Mouse (Mus musculus): ENCODE measurements around the gene Zbed6. TPM values are rescaled to one million over a fixed set of nuclear protein-coding genes. Genes with fewer than 3 reads are reported as not detected.
A peak's percentile ranks its signal among the peaks of the same experiment; 100 is the strongest.
"Not testable (repeated sequence)": the region's sequence is repeated elsewhere in the genome, so short reads cannot be mapped to it uniquely, and the experiment has no call there.

Zbed6 gene
- total and polyA plus RNA-seq, 2 experiments, result 2.0 to 9.4 TPM

GRCm38 (mm10) chr1:133667721-133668120 lies 7.0 kb upstream of the Zbed6 start:
- H3K9ac ChIP-seq (ENCODE audit: low read depth, low read length), result no peak overlapping the region

GRCm38 (mm10) chr1:133665713-133666112 lies 5.0 kb upstream of the Zbed6 start:
- DNase-seq (ENCODE audit: extremely low read depth, low read depth, low spot score); H3K79me2 ChIP-seq (ENCODE audit: control insufficient read depth, insufficient read depth, low read length); H3K36me3 ChIP-seq (ENCODE audit: control insufficient read depth, insufficient read depth, low read length); H3K9ac ChIP-seq (ENCODE audit: low read depth, low read length); H3K27me3 ChIP-seq (ENCODE audit: control insufficient read depth, insufficient read depth, low read length): not testable (repeated sequence)
- WGBS, result 86% methylated on average over 7 of the region's 8 CpGs
- Histone ChIP-seq H3K4me3 (ENCODE audit: insufficient read depth, low read depth, low read length) (peak overlapping the region; percentile 9; the same call in 1 of the 2 replicates), H3K4me1 (ENCODE audit: control insufficient read depth, insufficient read depth, low read length) (peaks cover 10% of the 10 kb centered on the region), H3K27ac (replicated peaks; ENCODE audit: insufficient read depth, low read depth, low read length) (0 out of 2 replicates have a peak overlapping the region, but pooled peaks have one; percentile 34)

More at GRCm38 (mm10) chr1:133667721-133668120, 7.0 kb upstream of the Zbed6 start:
- no peak for DNase-seq (ENCODE audit: extremely low read depth, low read depth, low spot score)
- no peaks in the 10 kb centered on the region for H3K36me3 ChIP-seq (ENCODE audit: control insufficient read depth, insufficient read depth, low read length)
- H3K79me2 ChIP-seq (ENCODE audit: control insufficient read depth, insufficient read depth, low read length), result no peaks in the 10 kb centered on the region; the same call in 1 of the 2 replicates
- H3K4me1 ChIP-seq (ENCODE audit: control insufficient read depth, insufficient read depth, low read length), result peaks cover 10% of the 10 kb centered on the region
- no peaks in the 10 kb centered on the region for H3K27me3 ChIP-seq (ENCODE audit: control insufficient read depth, insufficient read depth, low read length)
- WGBS, result 95% methylated on average over 7 of the region's 7 CpGs
- no peak overlapping the region for H3K4me3 ChIP-seq (ENCODE audit: insufficient read depth, low read depth, low read length)
- TF ChIP-seq POLR2A (IDR thresholded peaks at IDR 0.05; ENCODE audit: extremely low read depth, insufficient read depth, low read length) (no peak), CTCF (IDR thresholded peaks at IDR 0.05; ENCODE audit: low read depth, low read length) (no peak)
- no peak overlapping the region for H3K27ac ChIP-seq (replicated peaks; ENCODE audit: insufficient read depth, low read depth, low read length)

- H3K36me3 ChIP-seq (ENCODE audit: control insufficient read depth, insufficient read depth, low read length), result peaks cover 2% of the 10 kb centered on the region; the same call in 1 of the 2 replicates
- no peaks in the 10 kb centered on the region for H3K27me3 ChIP-seq (ENCODE audit: control insufficient read depth, insufficient read depth, low read length)
- WGBS, result 33% methylated on average over 11 of the region's 11 CpGs
- peaks cover 10% of the 10 kb centered on the region for H3K4me1 ChIP-seq (ENCODE audit: control insufficient read depth, insufficient read depth, low read length)
- no peak for TF ChIP-seq CTCF (IDR thresholded peaks at IDR 0.05; ENCODE audit: low read depth, low read length)
- 0 out of 2 replicates have a peak, but pooled peaks have one; percentile 26 for TF ChIP-seq POLR2A (IDR thresholded peaks at IDR 0.05; ENCODE audit: extremely low read depth, insufficient read depth, low read length)
- peak overlapping the region; percentile 100 for H3K27ac ChIP-seq (replicated peaks; ENCODE audit: insufficient read depth, low read depth, low read length)
- peak overlapping the region; percentile 80 for H3K4me3 ChIP-seq (ENCODE audit: insufficient read depth, low read depth, low read length)
- peak overlapping the region; percentile 97 for H3K9ac ChIP-seq (ENCODE audit: low read depth, low read length)
- DNase-seq (ENCODE audit: extremely low read depth, low read depth, low spot score), result peak; percentile 85
- peaks cover 14% of the 10 kb centered on the region; the same call in 1 of the 2 replicates for H3K79me2 ChIP-seq (ENCODE audit: control insufficient read depth, insufficient read depth, low read length)
These were observed 3.7 kb upstream of the Zbed6 start for GRCm38 (mm10) chr1:133664203-133664970.

- no peak overlapping the region for H3K27ac ChIP-seq (replicated peaks; ENCODE audit: insufficient read depth, low read depth, low read length)
- no peak for DNase-seq (ENCODE audit: extremely low read depth, low read depth, low spot score)
- no peak overlapping the region for H3K4me3 ChIP-seq (ENCODE audit: insufficient read depth, low read depth, low read length)
- peaks cover 15% of the 10 kb centered on the region for H3K4me1 ChIP-seq (ENCODE audit: control insufficient read depth, insufficient read depth, low read length)
- 92% methylated on average over 4 of the region's 4 CpGs for WGBS
- no peak for TF ChIP-seq CTCF (IDR thresholded peaks at IDR 0.05; ENCODE audit: low read depth, low read length)
- no peaks in the 10 kb centered on the region for H3K27me3 ChIP-seq (ENCODE audit: control insufficient read depth, insufficient read depth, low read length)
- no peak overlapping the region for H3K9ac ChIP-seq (ENCODE audit: low read depth, low read length)
- peaks cover 11% of the 10 kb centered on the region for H3K36me3 ChIP-seq (ENCODE audit: control insufficient read depth, insufficient read depth, low read length)
- H3K79me2 ChIP-seq (ENCODE audit: control insufficient read depth, insufficient read depth, low read length), result peaks cover 23% of the 10 kb centered on the region; the same call in 1 of the 2 replicates
These were observed 2.7 kb upstream of the Zbed6 start for GRCm38 (mm10) chr1:133663427-133663826.

DNA sequence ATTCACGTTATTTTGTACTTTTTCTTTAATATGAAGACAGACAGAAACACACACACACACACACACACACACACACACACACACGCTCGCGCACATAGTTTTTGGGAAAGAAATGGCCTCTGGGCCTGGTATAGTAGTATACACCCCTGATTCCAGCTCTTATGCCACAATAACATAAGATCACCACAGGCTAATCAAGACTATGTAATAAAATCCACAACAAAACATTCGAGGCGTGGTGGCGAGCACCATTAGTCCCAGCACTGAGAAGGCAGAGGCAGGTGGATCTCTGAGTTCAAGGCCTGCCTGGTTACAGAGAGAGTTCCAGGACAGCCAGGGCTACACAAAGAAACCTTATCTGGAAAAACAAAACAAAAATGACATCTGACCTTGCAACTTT lies 2.3 kb upstream of the Zbed6 start:
- 98% methylated on average over 7 of the region's 7 CpGs for WGBS
- H3K4me3 ChIP-seq (ENCODE audit: insufficient read depth, low read depth, low read length), result no peak overlapping the region
- H3K36me3 ChIP-seq (ENCODE audit: control insufficient read depth, insufficient read depth, low read length), result peaks cover 15% of the 10 kb centered on the region
- no peak overlapping the region for H3K9ac ChIP-seq (ENCODE audit: low read depth, low read length)
- no peak for TF ChIP-seq POLR2A (IDR thresholded peaks at IDR 0.05; ENCODE audit: extremely low read depth, insufficient read depth, low read length)
- TF ChIP-seq CTCF (IDR thresholded peaks at IDR 0.05; ENCODE audit: low read depth, low read length), result no peak
- DNase-seq (ENCODE audit: extremely low read depth, low read depth, low spot score), result no peak
- peaks cover 28% of the 10 kb centered on the region; the same call in 1 of the 2 replicates for H3K79me2 ChIP-seq (ENCODE audit: control insufficient read depth, insufficient read depth, low read length)
- H3K27ac ChIP-seq (replicated peaks; ENCODE audit: insufficient read depth, low read depth, low read length), result no peak overlapping the region
- peaks cover 18% of the 10 kb centered on the region for H3K4me1 ChIP-seq (ENCODE audit: control insufficient read depth, insufficient read depth, low read length)
- H3K27me3 ChIP-seq (ENCODE audit: control insufficient read depth, insufficient read depth, low read length), result no peaks in the 10 kb centered on the region

All from liver, adult 2 months (tissue).